Mouse (Mus musculus): ENCODE results near the gene Vmn1r1. TPM values are rescaled to one million over a fixed set of nuclear protein-coding genes. Genes with fewer than 3 reads are reported as not detected.
"Not testable (repeated sequence)": the region's sequence is repeated elsewhere in the genome, so short reads cannot be mapped to it uniquely, and the experiment has no call there.

The Vmn1r1 gene
- polyA plus RNA-seq, 1 experiment from 2014 or later, result not detected

DNA sequence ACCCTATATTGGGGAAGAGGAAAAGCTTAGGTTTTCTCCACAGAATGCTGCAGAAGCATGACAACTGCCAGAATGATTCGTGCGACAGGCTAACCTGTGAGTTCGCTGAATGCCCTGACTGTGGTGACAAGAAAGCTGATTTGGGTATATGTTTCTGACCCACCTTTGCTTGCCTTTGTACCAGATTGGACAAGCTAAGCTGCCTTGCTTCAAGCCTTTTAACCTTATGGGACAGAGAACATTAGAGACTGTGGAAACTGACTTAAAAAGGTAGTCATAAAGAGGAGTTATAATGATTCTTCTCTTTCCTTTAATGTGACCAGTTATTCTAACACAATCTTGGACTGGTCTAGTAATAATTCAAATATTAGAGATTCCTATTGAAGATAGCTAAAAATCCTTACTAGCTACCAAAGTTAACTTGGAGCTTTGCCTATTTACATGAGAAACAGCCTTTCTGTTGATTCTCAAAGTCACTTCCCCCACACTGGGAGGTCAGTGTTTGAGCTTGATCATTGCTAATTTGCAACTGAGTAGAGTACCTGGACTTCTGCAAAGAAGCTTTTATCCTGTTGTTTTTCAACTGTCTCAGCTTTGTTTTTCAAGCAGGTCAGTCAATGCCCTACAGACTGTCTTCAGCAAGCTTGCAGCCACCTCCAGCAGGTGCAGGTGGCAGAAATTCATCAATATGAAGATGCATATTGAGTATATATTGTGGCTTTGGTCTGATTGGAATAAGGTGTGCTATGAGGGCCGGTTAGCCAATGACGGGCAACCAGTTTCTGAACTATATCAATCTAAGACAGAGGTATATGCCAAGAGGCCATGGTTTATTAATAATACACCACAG lies 17.4 kb upstream of the Vmn1r1 start:
- 64% methylated on average over 5 of the region's 5 CpGs for WGBS
- Histone ChIP-seq H3K9me3 (ENCODE audit: control insufficient read depth, low read length) (no peaks in the 10 kb centered on the region), H3K36me3 (ENCODE audit: control insufficient read depth, insufficient read depth, low read length) (no peaks in the 10 kb centered on the region)

GRCm38 (mm10) chr1:182176985-182177384 lies 12.7 kb upstream of the Vmn1r1 start:
- 89% methylated on average over 19 of the region's 19 CpGs for WGBS
- H3K36me3 ChIP-seq (ENCODE audit: control insufficient read depth, insufficient read depth, low read length); H3K9ac ChIP-seq (ENCODE audit: low read length); H3K9me3 ChIP-seq (ENCODE audit: control insufficient read depth, low read length); H3K4me1 ChIP-seq (ENCODE audit: control insufficient read depth in 2 of 2, insufficient read depth in 2 of 2, low read length in 2 of 2); H3K4me3 ChIP-seq (ENCODE audit: control insufficient read depth in 1 of 2, insufficient read depth in 1 of 2, low read depth in 1 of 2, low read length in 2 of 2); H3K4me2 ChIP-seq (ENCODE audit: low read length); H3K27ac ChIP-seq (replicated peaks in 1 of 2; ENCODE audit: control insufficient read depth in 1 of 2, insufficient read depth in 1 of 2, low read depth in 2 of 2, low read length in 2 of 2); ATAC-seq (ENCODE audit: insufficient number of reproducible peaks, insufficient read depth, low FRiP score, low read depth); H3K27me3 ChIP-seq (ENCODE audit: control insufficient read depth, insufficient read depth, low read length): not testable (repeated sequence)

More for the DNA sequence above, 17.4 kb upstream of the Vmn1r1 start:
- Histone ChIP-seq H3K4me1 (ENCODE audit: control insufficient read depth in 2 of 2, insufficient read depth in 2 of 2, low read length in 2 of 2) (no peaks in the 10 kb centered on the region), H3K9ac (ENCODE audit: low read length) (no peak overlapping the region), H3K4me3 (ENCODE audit: control insufficient read depth in 1 of 2, insufficient read depth in 1 of 2, low read depth in 1 of 2, low read length in 2 of 2) (no peak overlapping the region), H3K4me2 (ENCODE audit: low read length) (no peak overlapping the region), H3K27ac (replicated peaks in 1 of 2; ENCODE audit: control insufficient read depth in 1 of 2, insufficient read depth in 1 of 2, low read depth in 2 of 2, low read length in 2 of 2) (no peak overlapping the region), H3K27me3 (ENCODE audit: control insufficient read depth, insufficient read depth, low read length) (no peaks in the 10 kb centered on the region)
- ATAC-seq (ENCODE audit: insufficient number of reproducible peaks, insufficient read depth, low FRiP score, low read depth), result no peak

DNA sequence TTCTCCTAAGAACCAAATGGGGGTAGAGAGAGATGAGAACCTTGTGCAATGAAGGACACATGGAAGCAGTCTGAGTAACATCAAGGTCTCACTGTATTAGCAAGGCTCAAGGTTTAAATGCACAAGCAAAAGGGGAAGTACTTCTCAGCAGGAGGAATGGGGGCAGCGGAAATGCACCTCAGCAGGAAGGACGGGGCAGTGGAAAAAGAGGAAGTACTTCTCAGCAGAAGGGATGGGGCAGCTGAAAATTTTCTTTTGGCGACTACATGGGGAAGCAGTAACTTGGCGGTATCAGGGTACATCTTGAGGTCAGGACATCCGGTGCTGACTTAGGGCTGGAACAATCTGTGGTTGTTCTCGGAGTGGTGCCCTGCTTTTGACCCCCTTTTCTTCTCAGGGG lies 5.9 kb upstream of the Vmn1r1 start:
- not testable (repeated sequence) for H3K4me3 ChIP-seq (ENCODE audit: control insufficient read depth in 1 of 2, insufficient read depth in 1 of 2, low read depth in 1 of 2, low read length in 2 of 2); H3K27ac ChIP-seq (replicated peaks in 1 of 2; ENCODE audit: control insufficient read depth in 1 of 2, insufficient read depth in 1 of 2, low read depth in 2 of 2, low read length in 2 of 2); H3K4me1 ChIP-seq (ENCODE audit: control insufficient read depth in 2 of 2, insufficient read depth in 2 of 2, low read length in 2 of 2); H3K4me2 ChIP-seq (ENCODE audit: low read length); H3K9me3 ChIP-seq (ENCODE audit: control insufficient read depth, low read length); H3K27me3 ChIP-seq (ENCODE audit: control insufficient read depth, insufficient read depth, low read length); H3K36me3 ChIP-seq (ENCODE audit: control insufficient read depth, insufficient read depth, low read length); H3K9ac ChIP-seq (ENCODE audit: low read length); ATAC-seq (ENCODE audit: insufficient number of reproducible peaks, insufficient read depth, low FRiP score, low read depth)
- 90% methylated on average over 6 of the region's 6 CpGs for WGBS

- Histone ChIP-seq H3K9ac (ENCODE audit: low read length) (no peak overlapping the region), H3K4me1 (ENCODE audit: control insufficient read depth in 2 of 2, insufficient read depth in 2 of 2, low read length in 2 of 2) (no peaks in the 10 kb centered on the region), H3K4me2 (ENCODE audit: low read length) (no peak overlapping the region), H3K27ac (replicated peaks in 1 of 2; ENCODE audit: control insufficient read depth in 1 of 2, insufficient read depth in 1 of 2, low read depth in 2 of 2, low read length in 2 of 2) (no peak overlapping the region), H3K27me3 (ENCODE audit: control insufficient read depth, insufficient read depth, low read length) (no peaks in the 10 kb centered on the region), H3K9me3 (ENCODE audit: control insufficient read depth, low read length) (no peaks in the 10 kb centered on the region), H3K36me3 (ENCODE audit: control insufficient read depth, insufficient read depth, low read length) (no peaks in the 10 kb centered on the region), H3K4me3 (ENCODE audit: control insufficient read depth in 1 of 2, insufficient read depth in 1 of 2, low read depth in 1 of 2, low read length in 2 of 2) (no peak overlapping the region)
- no peak for ATAC-seq (ENCODE audit: insufficient number of reproducible peaks, insufficient read depth, low FRiP score, low read depth)
- WGBS, result 56% methylated on average over 5 of the region's 5 CpGs
Measured at GRCm38 (mm10) chr1:182162951-182163350, 1.3 kb downstream of the Vmn1r1 start.

DNA sequence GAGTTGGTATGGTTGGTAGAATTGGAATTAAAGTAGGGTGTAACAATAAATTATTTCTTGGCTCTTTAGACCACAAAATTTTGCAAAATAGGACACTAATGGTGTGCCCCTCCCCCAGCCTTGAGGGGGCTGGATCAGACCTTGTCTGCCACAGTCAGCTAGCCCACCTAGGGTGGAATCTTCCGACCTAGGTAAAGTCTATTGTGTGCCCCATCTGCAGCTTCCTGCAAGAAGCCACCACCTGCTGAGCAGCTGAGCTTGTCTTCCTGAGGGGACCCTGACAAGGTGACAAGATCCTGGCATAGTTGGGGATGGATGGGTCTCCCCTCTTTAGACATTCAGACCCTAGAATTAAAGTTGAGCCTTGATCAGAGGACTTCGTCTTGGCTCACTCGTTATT lies 4.7 kb downstream of the Vmn1r1 start:
- H3K36me3 ChIP-seq (ENCODE audit: control insufficient read depth, insufficient read depth, low read length), result no peaks in the 10 kb centered on the region
- ATAC-seq (ENCODE audit: insufficient number of reproducible peaks, insufficient read depth, low FRiP score, low read depth), result no peak
- H3K4me3 ChIP-seq (ENCODE audit: control insufficient read depth in 1 of 2, insufficient read depth in 1 of 2, low read depth in 1 of 2, low read length in 2 of 2), result no peak overlapping the region
- 74% methylated on average over 3 of the region's 3 CpGs for WGBS
- no peaks in the 10 kb centered on the region for H3K9me3 ChIP-seq (ENCODE audit: control insufficient read depth, low read length)
- H3K27ac ChIP-seq (replicated peaks in 1 of 2; ENCODE audit: control insufficient read depth in 1 of 2, insufficient read depth in 1 of 2, low read depth in 2 of 2, low read length in 2 of 2), result no peak overlapping the region
- H3K4me1 ChIP-seq (ENCODE audit: control insufficient read depth in 2 of 2, insufficient read depth in 2 of 2, low read length in 2 of 2), result no peaks in the 10 kb centered on the region
- H3K4me2 ChIP-seq (ENCODE audit: low read length), result no peak overlapping the region
- no peak overlapping the region for H3K9ac ChIP-seq (ENCODE audit: low read length)
- H3K27me3 ChIP-seq (ENCODE audit: control insufficient read depth, insufficient read depth, low read length), result no peaks in the 10 kb centered on the region

- no peak for ATAC-seq (ENCODE audit: insufficient number of reproducible peaks, insufficient read depth, low FRiP score, low read depth)
- no peak overlapping the region for H3K27ac ChIP-seq (replicated peaks in 1 of 2; ENCODE audit: control insufficient read depth in 1 of 2, insufficient read depth in 1 of 2, low read depth in 2 of 2, low read length in 2 of 2)
- no peak overlapping the region for H3K4me3 ChIP-seq (ENCODE audit: control insufficient read depth in 1 of 2, insufficient read depth in 1 of 2, low read depth in 1 of 2, low read length in 2 of 2)
- no peaks in the 10 kb centered on the region for H3K4me1 ChIP-seq (ENCODE audit: control insufficient read depth in 2 of 2, insufficient read depth in 2 of 2, low read length in 2 of 2)
- no peak overlapping the region for H3K9ac ChIP-seq (ENCODE audit: low read length)
- H3K27me3 ChIP-seq (ENCODE audit: control insufficient read depth, insufficient read depth, low read length), result no peaks in the 10 kb centered on the region
- H3K36me3 ChIP-seq (ENCODE audit: control insufficient read depth, insufficient read depth, low read length), result no peaks in the 10 kb centered on the region
- 59% methylated on average over 4 of the region's 4 CpGs for WGBS
- H3K4me2 ChIP-seq (ENCODE audit: low read length), result no peak overlapping the region
- H3K9me3 ChIP-seq (ENCODE audit: control insufficient read depth, low read length), result no peaks in the 10 kb centered on the region
Measured at GRCm38 (mm10) chr1:182157734-182158133, 6.6 kb downstream of the Vmn1r1 start.

GRCm38 (mm10) chr1:182149966-182150365 lies 14.3 kb downstream of the Vmn1r1 start:
- H3K9me3 ChIP-seq (ENCODE audit: control insufficient read depth, low read length), result no peaks in the 10 kb centered on the region
- no peak overlapping the region for H3K4me2 ChIP-seq (ENCODE audit: low read length)
- ATAC-seq (ENCODE audit: insufficient number of reproducible peaks, insufficient read depth, low FRiP score, low read depth), result no peak
- H3K27ac ChIP-seq (replicated peaks in 1 of 2; ENCODE audit: control insufficient read depth in 1 of 2, insufficient read depth in 1 of 2, low read depth in 2 of 2, low read length in 2 of 2), result no peak overlapping the region; a peak in 1 of 4 replicates
- H3K27me3 ChIP-seq (ENCODE audit: control insufficient read depth, insufficient read depth, low read length), result no peaks in the 10 kb centered on the region
- H3K4me1 ChIP-seq (ENCODE audit: control insufficient read depth in 2 of 2, insufficient read depth in 2 of 2, low read length in 2 of 2), result peaks cover 4 to 17% of the 10 kb centered on the region in 2 experiments; a peak in 3 of 4 replicates
- no peak overlapping the region for H3K4me3 ChIP-seq (ENCODE audit: control insufficient read depth in 1 of 2, insufficient read depth in 1 of 2, low read depth in 1 of 2, low read length in 2 of 2)
- H3K9ac ChIP-seq (ENCODE audit: low read length), result no peak overlapping the region
- H3K36me3 ChIP-seq (ENCODE audit: control insufficient read depth, insufficient read depth, low read length), result no peaks in the 10 kb centered on the region
- 88% methylated on average over 2 of the region's 2 CpGs for WGBS

Measured in heart, embryonic 14.5 days (tissue).